Mouse (Mus musculus) gastrocnemius, postnatal 10 days (tissue): ENCODE measurements around the gene Mmadhc. TPM values are rescaled to one million over a fixed set of nuclear protein-coding genes. Genes with fewer than 3 reads are reported as not detected.

Experiments used
- DNase-seq: peaks from one replicate; pipeline ENCODE4 v3.0.0; 2021; ENCODE audit warnings: mixed read lengths
- total RNA-seq, 2 experiments: library from RNA; stranded (reverse); gene quantifications; 2 replicates each; pipeline ENCODE4 v1.2.3; 2021

The Mmadhc gene
- total RNA-seq, 2 experiments from 2014 or later: 103 to 121 TPM

- DNase-seq: no peak
Observed at GRCm38 (mm10) chr2:50265215-50265785, 31.3 kb downstream of the Mmadhc start.

DNA sequence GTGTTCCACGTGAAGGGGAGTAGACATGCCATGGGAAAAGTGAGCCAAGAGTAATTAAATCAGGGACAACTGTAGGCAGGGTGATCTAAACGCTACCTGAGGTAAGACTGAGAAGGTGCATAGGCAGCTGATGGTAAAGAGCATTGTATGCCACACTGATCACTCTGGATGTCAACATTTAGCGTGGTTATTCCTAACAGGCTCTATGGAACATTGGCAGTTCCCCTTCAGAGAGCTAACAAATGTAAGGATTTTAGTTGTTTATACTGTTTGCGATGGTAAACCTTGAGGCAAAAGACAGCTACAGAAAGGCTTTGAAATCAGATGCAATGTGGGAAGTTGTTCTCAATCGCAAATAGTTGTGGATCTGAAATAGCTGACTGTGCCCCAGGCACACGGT is 32.5 kb downstream of the Mmadhc start:
- no peak for DNase-seq

GRCm38 (mm10) chr2:50254955-50255354 is 41.6 kb downstream of the Mmadhc start:
- DNase-seq: no peak

- no peak for DNase-seq
Observed at GRCm38 (mm10) chr2:50248551-50248950, 48.0 kb downstream of the Mmadhc start.

DNA sequence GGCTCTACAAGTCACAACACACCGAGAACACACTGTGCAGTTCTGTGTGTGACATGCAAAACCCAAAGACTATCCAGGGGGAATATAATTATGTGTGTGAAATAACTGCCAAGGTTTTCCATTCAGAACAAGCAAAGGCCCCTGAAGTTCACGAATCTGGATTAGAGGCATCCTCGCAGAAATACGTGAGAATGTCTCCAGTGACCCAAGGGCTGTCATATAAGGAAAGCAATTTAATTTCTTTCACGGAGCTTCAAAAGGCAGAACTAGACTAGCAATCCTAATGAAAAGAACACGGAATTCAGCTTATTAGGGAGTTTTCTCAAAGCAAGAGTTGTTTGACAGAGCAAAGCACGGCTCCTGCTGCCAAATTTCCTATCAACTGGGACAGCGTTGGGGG is 63.1 kb downstream of the Mmadhc start:
- DNase-seq: no peak

Other genes with a start within 250 kb of the Mmadhc start
- 1 to 10 TPM; 3.1 to 6.0 TPM for gene Lypd6, start 230.4 kb downstream of the Mmadhc start, total RNA-seq